Mouse (Mus musculus) embryo, embryonic 9.5 days (tissue): Measurements from ENCODE around the gene Cryzl1.

Experiments
- DNase-seq: peaks from one replicate; pipeline ENCODE4 v3.0.0-alpha.2; 2017; ENCODE audit errors: extremely low spot score

The Cryzl1 gene

DNA sequence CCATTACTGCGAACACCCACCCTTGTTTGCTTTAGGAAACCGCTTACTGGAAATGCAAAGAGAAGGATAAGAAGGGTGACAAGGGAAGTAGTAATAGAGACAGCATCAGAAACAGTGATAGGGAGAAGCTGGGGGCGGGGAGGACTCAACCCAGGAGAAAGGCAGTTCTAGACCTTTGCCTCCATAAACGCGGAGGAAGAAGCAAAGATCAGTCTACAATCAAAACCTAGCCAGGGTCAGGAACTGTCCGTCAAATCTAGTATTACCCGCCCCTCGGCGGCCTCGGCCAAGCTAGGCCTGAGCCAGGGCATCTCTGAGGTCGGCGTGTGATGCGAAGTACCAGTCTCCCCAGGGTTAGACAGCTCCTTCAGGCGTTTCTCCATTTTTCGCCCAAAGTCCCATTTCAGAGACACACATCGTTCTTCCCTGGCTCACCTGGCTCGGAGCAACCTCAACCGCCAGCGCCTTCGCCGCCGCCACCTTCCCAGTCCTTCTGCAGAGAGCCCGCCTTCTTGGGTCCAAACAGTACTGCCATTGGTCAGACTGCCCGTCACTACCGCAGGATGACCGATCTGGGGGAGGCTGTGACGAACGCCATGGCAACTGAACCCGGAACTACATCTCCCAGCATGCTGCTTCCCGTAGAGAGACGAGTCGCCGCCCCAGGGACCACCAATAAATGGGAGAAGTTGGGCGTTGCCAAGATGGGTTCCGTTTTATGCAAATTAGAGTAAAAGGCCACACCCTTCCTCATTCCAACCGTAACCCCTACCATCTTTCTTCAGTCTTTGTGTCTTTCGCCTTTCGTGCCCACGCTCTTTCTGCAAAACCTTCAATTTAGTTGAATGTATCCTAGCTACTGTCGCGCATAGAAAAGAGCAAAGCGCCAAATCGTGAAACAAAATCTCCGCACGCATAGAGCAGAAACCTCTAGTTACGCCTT, at the start of gene Cryzl1:
Cryzl1 (minus strand) TSS at position 853 of the 943 bp plus-strand sequence.
- peak; percentile 96 for DNase-seq

- DNase-seq = no peak
These were observed 43.8 kb upstream of the Cryzl1 start for GRCm38 (mm10) chr16:91772586-91772985.

- DNase-seq = no peak
These were observed 42.6 kb upstream of the Cryzl1 start for GRCm38 (mm10) chr16:91771334-91771733.

- DNase-seq = peak; percentile 52
These were observed 41.9 kb upstream of the Cryzl1 start for GRCm38 (mm10) chr16:91770662-91771061.

GRCm38 (mm10) chr16:91769911-91770310, 41.1 kb upstream of the Cryzl1 start:
- DNase-seq = no peak

DNA sequence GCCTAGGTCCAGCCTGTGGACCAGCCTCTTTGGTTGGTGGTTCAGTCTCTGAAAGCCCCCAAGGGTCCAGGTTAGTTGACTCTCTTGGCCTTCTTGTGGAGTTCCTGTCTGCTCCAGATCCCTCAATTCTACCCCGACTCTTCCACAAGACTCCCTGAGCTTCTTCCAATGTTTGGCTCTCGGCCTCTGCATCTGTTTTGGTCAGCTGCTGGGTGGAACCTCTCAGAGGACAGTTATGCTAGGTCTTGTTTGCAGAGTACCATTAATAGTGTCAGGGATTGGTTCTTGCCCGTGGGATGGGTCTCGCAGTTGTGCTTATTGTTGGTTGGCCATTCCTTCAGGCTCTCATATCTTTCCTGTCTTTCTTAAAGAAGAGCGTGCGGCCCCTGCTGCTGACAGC, 39.8 kb upstream of the Cryzl1 start:
- no peak for DNase-seq

DNA sequence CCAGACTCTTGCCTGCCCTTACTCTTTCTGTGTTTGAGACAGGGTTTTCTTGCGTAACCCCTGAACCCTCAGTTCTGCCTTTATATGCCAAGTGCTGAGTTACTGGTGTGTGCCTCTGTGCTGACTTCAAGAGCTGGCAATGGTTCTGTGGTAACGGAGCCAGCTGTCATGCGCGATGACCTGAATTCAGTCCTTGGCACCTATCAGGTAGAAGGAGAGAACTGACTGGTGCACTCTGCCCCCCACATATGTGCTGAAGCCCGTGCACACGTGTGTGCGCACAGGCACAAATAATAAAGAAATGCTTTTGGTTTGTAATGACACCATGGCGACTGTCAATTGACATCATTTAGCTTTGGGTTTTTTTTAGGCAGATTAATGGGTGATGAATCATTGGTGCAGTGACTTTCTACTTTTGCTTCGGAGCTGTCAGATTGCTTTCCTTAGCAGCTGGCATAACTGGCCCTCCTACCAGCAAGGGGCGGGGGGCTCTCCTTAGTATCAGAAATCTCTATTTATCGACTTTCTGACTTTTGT, 38.5 kb upstream of the Cryzl1 start:
- DNase-seq = no peak

DNA sequence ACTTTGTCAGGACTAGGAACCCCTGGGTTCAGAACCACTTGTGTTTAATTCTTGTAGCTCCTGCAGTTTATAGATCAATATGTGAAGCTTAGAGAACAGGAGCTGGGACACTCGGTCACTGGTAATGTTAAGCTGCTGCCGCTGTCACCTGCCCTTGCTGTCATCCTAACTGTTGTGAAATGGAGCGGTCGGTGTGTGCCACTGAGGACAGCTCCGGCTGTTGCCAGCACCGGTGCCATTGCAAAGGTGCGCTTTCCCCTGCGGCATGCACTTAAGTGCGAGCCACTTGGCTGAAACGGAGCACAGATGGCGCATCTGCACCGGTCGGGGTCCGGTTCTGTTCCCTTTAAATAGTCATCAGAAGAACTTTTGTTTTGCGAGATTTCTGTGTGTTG, 37.0 kb upstream of the Cryzl1 start:
- DNase-seq = no peak

GRCm38 (mm10) chr16:91765121-91765815, 36.5 kb upstream of the Cryzl1 start:
- no peak for DNase-seq

GRCm38 (mm10) chr16:91764414-91764813, 35.6 kb upstream of the Cryzl1 start:
- DNase-seq = no peak

GRCm38 (mm10) chr16:91763975-91764374, 35.2 kb upstream of the Cryzl1 start:
- no peak for DNase-seq

- no peak for DNase-seq
These were observed 33.7 kb upstream of the Cryzl1 start for GRCm38 (mm10) chr16:91762476-91762875.

DNA sequence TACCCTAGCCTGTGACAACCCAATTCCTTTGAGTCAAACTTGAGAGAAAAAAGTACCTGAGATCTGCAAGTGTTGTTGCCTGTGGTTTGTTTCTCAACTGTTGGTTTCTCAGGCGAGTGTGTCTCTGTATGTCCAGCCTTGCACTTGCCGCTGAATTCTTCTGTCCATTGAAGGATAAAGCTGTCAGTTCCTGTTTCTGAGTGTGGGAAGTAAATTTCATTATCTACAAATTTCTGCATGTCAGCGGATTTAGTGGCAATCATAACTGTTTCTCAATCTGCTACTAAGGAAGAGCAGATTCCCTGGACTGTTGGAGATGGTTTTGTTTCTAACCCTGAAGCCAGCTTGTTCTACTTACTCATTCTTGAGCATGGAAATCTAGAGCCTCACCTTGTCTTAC, 33.0 kb upstream of the Cryzl1 start:
- no peak for DNase-seq

GRCm38 (mm10) chr16:91761202-91761601, 32.4 kb upstream of the Cryzl1 start:
- DNase-seq = no peak

GRCm38 (mm10) chr16:91754957-91755356, 26.2 kb upstream of the Cryzl1 start:
- DNase-seq = no peak

DNA sequence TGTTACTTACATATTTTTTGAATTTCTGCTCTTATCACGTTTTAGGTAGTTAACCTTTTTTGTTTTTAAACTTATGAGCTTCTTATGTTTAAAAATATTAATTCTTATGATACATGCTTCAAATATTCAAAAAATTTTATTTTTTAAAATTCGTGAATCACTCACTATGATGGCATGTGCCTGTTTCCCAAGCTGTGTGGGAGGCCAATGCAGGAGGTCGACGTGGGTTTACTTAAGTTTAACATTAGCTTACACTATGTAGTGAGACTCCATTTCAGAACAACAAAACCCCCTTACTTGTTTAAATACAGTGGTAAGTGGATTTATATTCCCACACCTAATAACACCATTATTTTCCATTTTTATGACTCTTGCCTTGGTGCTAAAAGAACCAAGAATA, 24.8 kb upstream of the Cryzl1 start:
- no peak for DNase-seq

DNA sequence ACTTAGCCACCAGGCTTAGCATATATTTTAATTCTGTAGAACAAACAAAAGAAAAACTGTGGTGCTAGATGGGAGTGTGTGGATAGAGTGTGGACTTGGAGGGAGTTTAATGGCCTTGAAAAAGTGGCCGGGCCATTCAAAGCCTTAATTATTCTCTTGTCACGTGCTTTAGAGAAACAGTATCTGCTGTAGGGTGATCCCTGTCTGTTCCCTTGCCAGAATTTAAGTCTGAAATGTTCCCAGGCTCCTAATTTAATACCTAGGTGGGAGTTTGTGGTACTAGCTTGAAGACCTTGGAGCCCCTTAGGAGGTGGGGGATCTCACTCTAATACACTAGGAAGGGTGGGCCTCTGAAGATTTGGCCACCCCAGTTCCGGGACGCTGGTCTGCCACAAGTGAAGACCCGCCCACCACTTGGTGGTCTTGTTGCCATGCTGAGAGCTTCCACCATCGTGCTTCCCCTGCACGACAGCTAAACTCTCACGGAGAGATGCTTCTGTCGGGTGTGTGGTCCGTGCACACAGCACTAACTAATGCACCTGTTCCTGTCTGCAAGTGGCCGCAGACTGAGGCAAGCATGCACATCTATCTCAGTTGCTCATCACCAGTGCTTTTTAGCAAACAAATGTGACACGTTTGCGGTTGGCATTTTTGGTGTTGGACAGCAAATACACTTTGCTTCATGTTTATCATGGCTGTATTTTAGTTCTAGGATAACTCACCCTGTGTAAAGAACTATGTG, 23.0 kb upstream of the Cryzl1 start:
- no peak for DNase-seq

DNA sequence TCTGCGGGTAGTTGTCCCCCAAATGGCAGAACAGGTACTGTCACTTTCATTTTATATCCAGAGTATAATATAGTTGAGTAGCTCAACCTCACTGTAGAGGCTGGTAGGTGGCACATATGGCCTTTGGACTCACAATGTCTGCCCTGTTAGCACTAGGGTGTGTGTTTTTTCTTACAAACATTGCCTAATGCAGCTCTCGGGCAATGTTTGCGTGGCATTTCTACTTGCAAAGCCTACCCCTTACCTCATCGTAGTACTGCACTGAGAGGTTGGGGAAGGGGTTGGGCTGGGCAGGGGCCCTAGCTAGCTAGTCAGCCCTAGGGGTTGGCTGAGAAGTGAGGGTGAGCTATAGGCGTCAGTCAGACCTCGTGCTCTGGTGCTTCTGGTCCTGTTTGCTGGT, 18.8 kb upstream of the Cryzl1 start:
- no peak for DNase-seq

- DNase-seq = no peak
These were observed 17.6 kb upstream of the Cryzl1 start for GRCm38 (mm10) chr16:91746101-91746950.

GRCm38 (mm10) chr16:91743055-91743454, 14.3 kb upstream of the Cryzl1 start:
- DNase-seq = no peak

DNA sequence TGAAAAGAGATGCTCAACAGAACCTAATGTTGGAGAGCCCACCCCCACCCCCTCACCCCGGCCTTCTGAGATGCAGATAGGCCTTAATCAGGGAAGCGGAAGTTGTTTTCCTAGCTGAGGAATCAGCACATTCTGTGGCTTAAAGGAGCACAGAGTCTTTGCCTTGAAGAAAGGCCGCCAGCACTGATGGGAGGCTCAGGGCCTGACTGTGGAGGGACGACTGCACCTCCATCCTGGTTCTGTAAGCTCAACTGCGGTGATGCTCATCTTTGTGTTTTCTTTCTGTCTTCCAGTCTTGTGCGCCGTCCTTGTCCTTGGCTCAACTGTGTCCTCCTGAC, 12.1 kb upstream of the Cryzl1 start:
- no peak for DNase-seq
